ENCODE assay signal across 17 mouse cellular contexts in the genomic region with DNA sequence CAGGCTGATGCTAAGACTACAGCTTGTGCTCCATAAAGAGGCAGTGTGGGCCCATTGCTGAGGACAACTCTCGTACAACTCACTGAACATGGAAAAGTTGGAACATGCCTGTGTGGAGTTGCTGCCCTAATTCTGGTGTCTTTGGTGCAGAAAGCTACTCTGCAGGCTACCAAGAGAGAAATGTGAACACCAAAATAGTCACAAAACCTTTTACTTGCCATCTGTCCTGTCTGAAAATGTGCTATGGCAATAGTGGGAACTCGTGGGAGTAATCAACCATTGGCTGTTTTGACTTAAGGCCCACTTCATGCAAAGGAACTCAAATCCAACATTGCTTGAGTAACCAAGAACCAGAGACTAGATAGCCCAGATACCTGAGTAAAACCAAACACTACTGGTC. TPM values are rescaled to one million over a fixed set of nuclear protein-coding genes. Genes with fewer than 3 reads are reported as not detected.
DNase-seq lines count a peak whose midpoint lies in the region; ATAC-seq lines count a peak whose summit lies in the region.
"Had no signal": no experiment of that assay in that cellular context is flagged by ENCODE, and none has a peak within 500 bp of the region (broad histone marks: within the 10 kb centered on the region; RNA-seq: fewer than 3 reads in every experiment).

No protein-coding gene starts in this region.

- DNase-seq in frontal cortex, adult 2 months (ENCODE audit: extremely low spot score in 1 of 2, low spot score in 1 of 2), result peak; percentile 30 to 33
- DNase-seq in frontal cortex, postnatal 14 days (ENCODE audit: low spot score in 2 of 2), result no peak
- DNase-seq in left cerebral cortex, adult 9 months (ENCODE audit: low spot score in 2 of 2), result peak; percentile 9 to 15
- no peak for DNase-seq in left cerebral cortex, adult 11 months (ENCODE audit: low spot score)
- peak; percentile 67 for DNase-seq in brain, adult 2 months (ENCODE audit: low read depth, low spot score)
- DNase-seq in telencephalon, adult 2 months (ENCODE audit: low read depth, low spot score), result peak; percentile 54
- DNase-seq: adrenal gland, adult 2 months; adrenal gland, postnatal 10 days; adrenal gland, postnatal 25 days; cerebellum, adult 11-12 months; cerebellum, adult 2 months; cerebellum, adult 9-10 months; cerebellum, postnatal 10 days; cerebellum, postnatal 25 days had no signal

- no peak for ATAC-seq in inflammation-experienced regulatory T-cells, adult 6 months
- ATAC-seq: forebrain, embryonic 13.5 days; forebrain, embryonic 15.5 days had no signal

RNA-seq across cellular contexts. Expression of a gene that starts 26.9 kb away (rescaled TPM):
- polyA plus RNA-seq in frontal cortex, adult 2 months (2012; rRNA removed), result 443 and 533 TPM in 2 replicates
- not detected for polyA plus RNA-seq in inflammation-experienced regulatory T-cells, adult 6 months (2017; shearing (Covaris generic))

Comparison
In these comparisons a context has a peak if more than half of its experiments do, and no peak if none do; other contexts are left out.
1. DNase-seq: peak in frontal cortex, adult 2 months (2 of 2), left cerebral cortex, adult 9 months (2 of 2), brain, adult 2 months (single experiment) and telencephalon, adult 2 months (single experiment); none in frontal cortex, postnatal 14 days (0 of 2) and left cerebral cortex, adult 11 months (single experiment).
2. RNA of a gene that starts 26.9 kb away (polyA plus RNA-seq): 443 to 533 TPM in frontal cortex, adult 2 months; not detected in inflammation-experienced regulatory T-cells, adult 6 months; every median in the first group is over 100 times any median in the second.